Mouse (Mus musculus) intestine, postnatal 0 days (tissue): Measurements from ENCODE around the gene U2af2. TPM values are rescaled to one million over a fixed set of nuclear protein-coding genes. Genes with fewer than 3 reads are reported as not detected.

Experiments
- ATAC-seq: fragments of 200-750 bp; cut with Nextera tagmentation; 2 replicates; pipeline ENCODE4 v1.8.0; 2017; ENCODE audit warnings: mild to moderate bottlenecking, moderate TSS enrichment, moderate library complexity
- H3K27ac ChIP-seq: fragments of 300-500 bp; sonication (generic); 2 replicates; pipeline ENCODE4 v1.5.1; 2014; ENCODE audit warnings: mild to moderate bottlenecking, low read depth, low read length, moderate library complexity
- H3K27me3 ChIP-seq: fragments of 300-500 bp; sonication (generic); replicated peaks from 2 replicates; pipeline ENCODE4 v1.6.1; 2014; ENCODE audit warnings: low read length, mixed read lengths; ENCODE audit not compliant: control insufficient read depth, insufficient read depth
- H3K36me3 ChIP-seq: fragments of 300-500 bp; sonication (generic); 2 replicates; pipeline ENCODE4 v1.6.1; 2014; ENCODE audit warnings: mild to moderate bottlenecking, moderate library complexity; ENCODE audit not compliant: control insufficient read depth, insufficient read depth
- H3K4me1 ChIP-seq: fragments of 300-500 bp; sonication (generic); replicated peaks from 2 replicates; pipeline ENCODE4 v1.6.1; 2014; ENCODE audit warnings: antibody characterized with exemption, low read length, mixed read lengths; ENCODE audit not compliant: control insufficient read depth, insufficient read depth
- H3K4me2 ChIP-seq: fragments of 300-500 bp; sonication (generic); replicated peaks from 2 replicates; pipeline ENCODE4 v1.6.1; 2014; ENCODE audit warnings: low read depth, mild to moderate bottlenecking, moderate library complexity
- H3K4me3 ChIP-seq: fragments of 300-500 bp; sonication (generic); 2 replicates; pipeline ENCODE4 v1.5.1; 2014; ENCODE audit warnings: low read depth, low read length
- H3K9ac ChIP-seq: fragments of 300-500 bp; sonication (generic); 2 replicates; pipeline ENCODE4 v1.6.1; 2014; ENCODE audit warnings: mild to moderate bottlenecking, low read depth, low read length
- H3K9me3 ChIP-seq: fragments of 300-500 bp; sonication (generic); 2 replicates; pipeline ENCODE4 v1.6.1; 2016; ENCODE audit warnings: mixed run types; ENCODE audit not compliant: control insufficient read depth
- CTCF ChIP-seq: sonication (generic); IDR thresholded peaks from 2 replicates; pipeline ENCODE4 v1.5.1; 2016; ENCODE audit warnings: low read depth, mild to moderate bottlenecking, control low read depth, antibody characterized with exemption, moderate library complexity
- WGBS: fragments of 180-500 bp; shearing (Covaris S2); extraction: QIAGEN DNeasy Blood & Tissue Kit; methylation state at CpG from one replicate; pipeline ENCODE4 v1.1.7; 2014; 5-methylcytosine and 5-hydroxymethylcytosine counted together
- polyA plus RNA-seq: library from polyadenylated mRNA; unstranded; fragments of >200 nt; fragmentation: Nextera tagmentation; extraction: Ambion mirVana; gene quantifications from 2 replicates; pipeline ENCODE4 v1.2.1, GENCODE M21; 2015

Gene U2af2
- polyA plus RNA-seq, 1 experiment from 2014 or later, result 48.3 TPM

DNA sequence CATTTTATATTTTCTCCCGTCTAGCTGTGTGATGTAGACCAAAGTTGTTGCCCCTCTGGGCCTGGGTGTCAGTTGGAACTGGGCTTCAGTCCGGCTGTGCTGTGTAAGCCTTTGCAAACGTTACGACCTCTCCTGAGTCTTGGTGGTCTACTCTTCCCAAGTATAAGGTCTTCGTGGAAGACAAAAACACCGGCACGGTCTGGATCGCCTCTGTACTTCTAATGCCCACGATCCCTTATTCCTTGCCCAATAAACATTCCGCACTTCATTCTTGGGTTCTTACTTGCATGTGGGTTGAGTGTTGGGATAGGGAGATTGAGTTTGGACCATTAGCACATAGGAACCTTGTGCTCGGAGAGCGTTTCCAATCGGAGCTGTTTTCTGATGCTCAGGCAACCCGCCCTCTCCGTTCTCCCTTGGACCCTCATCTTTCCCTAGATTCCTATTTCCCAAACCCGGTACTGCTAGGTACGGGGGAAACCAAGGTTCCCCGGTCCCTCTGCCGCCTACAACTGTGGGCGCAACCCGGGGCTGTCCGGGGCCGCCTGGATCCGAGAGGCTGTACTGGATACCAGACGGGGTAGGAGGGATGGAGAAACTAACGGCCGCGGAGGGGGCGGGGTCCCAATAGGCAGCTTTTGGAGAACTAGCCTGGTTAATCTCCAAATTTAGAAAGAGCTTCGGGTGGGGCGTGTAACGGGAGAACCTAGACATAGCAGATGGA, 8.3 kb upstream of the U2af2 start:
- Histone ChIP-seq H3K36me3 (no peaks in the 10 kb centered on the region), H3K4me2 (peak overlapping the region; percentile 89), H3K27me3 (peaks cover 63% of the 10 kb centered on the region), H3K4me3 (peak overlapping the region; percentile 57), H3K27ac (no peak overlapping the region), H3K4me1 (no peaks in the 10 kb centered on the region), H3K9me3 (no peaks in the 10 kb centered on the region), H3K9ac (no peak overlapping the region)
- 14% methylated on average over 32 of the region's 32 CpGs for WGBS
- no peak for TF ChIP-seq CTCF
- ATAC-seq, result no peak

GRCm38 (mm10) chr7:5056651-5057263, 5.2 kb upstream of the U2af2 start:
- ATAC-seq, result no peak
- TF ChIP-seq CTCF, result no peak
- Histone ChIP-seq H3K4me3 (peak overlapping the region; percentile 36), H3K36me3 (no peaks in the 10 kb centered on the region), H3K4me1 (no peaks in the 10 kb centered on the region), H3K4me2 (peak overlapping the region; percentile 59), H3K27me3 (peaks cover 60% of the 10 kb centered on the region), H3K9me3 (no peaks in the 10 kb centered on the region), H3K27ac (no peak overlapping the region), H3K9ac (peak overlapping the region; percentile 37; the same call in 1 of the 2 replicates)
- WGBS, result 2% methylated on average over 55 of the region's 55 CpGs

DNA sequence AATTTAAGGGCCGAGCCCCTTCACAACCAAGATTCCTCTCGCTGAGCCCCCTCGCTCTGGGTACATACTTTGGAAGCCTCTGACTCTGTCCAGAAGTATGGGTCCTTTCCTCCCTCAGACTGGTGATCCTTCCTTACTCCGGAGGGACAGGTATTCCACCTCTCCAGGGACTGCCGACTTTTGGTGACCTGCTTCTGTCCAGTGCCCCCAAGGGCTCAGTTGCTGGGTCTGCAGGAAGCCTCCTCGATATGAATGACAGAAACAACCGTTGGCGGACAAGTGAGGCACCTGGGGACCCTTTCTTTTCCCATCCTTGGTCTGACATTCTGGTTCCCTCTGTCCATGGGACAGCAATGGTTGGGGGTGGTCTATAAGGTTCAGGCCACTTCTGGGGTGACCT, 4.6 kb upstream of the U2af2 start:
- WGBS, result 39% methylated on average over 8 of the region's 8 CpGs
- Histone ChIP-seq H3K4me2 (peak overlapping the region; percentile 59), H3K27me3 (peaks cover 55% of the 10 kb centered on the region), H3K4me1 (no peaks in the 10 kb centered on the region), H3K4me3 (peak overlapping the region; percentile 36), H3K9ac (no peak overlapping the region), H3K27ac (no peak overlapping the region), H3K9me3 (no peaks in the 10 kb centered on the region), H3K36me3 (no peaks in the 10 kb centered on the region)
- no peak for TF ChIP-seq CTCF
- no peak for ATAC-seq

GRCm38 (mm10) chr7:5057804-5058203, 4.1 kb upstream of the U2af2 start:
- no peaks in the 10 kb centered on the region for H3K36me3 ChIP-seq
- H3K4me2 ChIP-seq, result no peak overlapping the region
- no peaks in the 10 kb centered on the region for H3K9me3 ChIP-seq
- H3K27me3 ChIP-seq, result peaks cover 51% of the 10 kb centered on the region
- no peak for ATAC-seq
- WGBS, result 44% methylated on average over 11 of the region's 11 CpGs
- no peak overlapping the region for H3K4me3 ChIP-seq
- no peak overlapping the region for H3K9ac ChIP-seq
- H3K4me1 ChIP-seq, result no peaks in the 10 kb centered on the region
- peak; percentile 56 for TF ChIP-seq CTCF
- H3K27ac ChIP-seq, result no peak overlapping the region

GRCm38 (mm10) chr7:5058631-5059030, 3.3 kb upstream of the U2af2 start:
- TF ChIP-seq CTCF, result no peak
- Histone ChIP-seq H3K4me2 (no peak overlapping the region), H3K36me3 (no peaks in the 10 kb centered on the region), H3K27ac (no peak overlapping the region), H3K27me3 (peaks cover 43% of the 10 kb centered on the region), H3K4me3 (no peak overlapping the region), H3K9ac (no peak overlapping the region), H3K4me1 (no peaks in the 10 kb centered on the region), H3K9me3 (no peaks in the 10 kb centered on the region)
- 97% methylated on average over 1 of the region's 1 CpGs for WGBS
- no peak for ATAC-seq

GRCm38 (mm10) chr7:5059421-5059820, 2.5 kb upstream of the U2af2 start:
- no peak for TF ChIP-seq CTCF
- H3K36me3 ChIP-seq, result no peaks in the 10 kb centered on the region
- peaks cover 35% of the 10 kb centered on the region for H3K27me3 ChIP-seq
- no peak overlapping the region for H3K9ac ChIP-seq
- no peak overlapping the region for H3K27ac ChIP-seq
- H3K9me3 ChIP-seq, result no peaks in the 10 kb centered on the region
- no peak for ATAC-seq
- 95% methylated on average over 12 of the region's 12 CpGs for WGBS
- no peak overlapping the region for H3K4me3 ChIP-seq
- H3K4me2 ChIP-seq, result no peak overlapping the region
- H3K4me1 ChIP-seq, result no peaks in the 10 kb centered on the region
